Mouse (Mus musculus): Measurements from ENCODE around the gene Elmo1. TPM values are rescaled to one million over a fixed set of nuclear protein-coding genes. Genes with fewer than 3 reads are reported as not detected.

Gene Elmo1
- polyA plus RNA-seq, 1 experiment: 16.1 TPM

GRCm38 (mm10) chr13:20327975-20328374 lies 237.6 kb downstream of the Elmo1 start:
- TF ChIP-seq POLR2A (IDR thresholded peaks at IDR 0.05; ENCODE audit: insufficient read depth, low read length) (no peak), CTCF (IDR thresholded peaks at IDR 0.05; ENCODE audit: low read depth, low read length) (no peak), EP300 (IDR thresholded peaks at IDR 0.05; ENCODE audit: insufficient read depth, low read depth, low read length) (no peak)
- Histone ChIP-seq H3K27ac (ENCODE audit: insufficient read depth, low read length) (no peak overlapping the region), H3K9me3 (replicated peaks; ENCODE audit: control insufficient read depth, insufficient read depth, low read length, poor library complexity, severe bottlenecking) (no peaks in the 10 kb centered on the region)

GRCm38 (mm10) chr13:20328672-20329071 lies 238.3 kb downstream of the Elmo1 start:
- Histone ChIP-seq H3K4me3 (ENCODE audit: low read depth, low read length) (no peak overlapping the region), H3K9me3 (replicated peaks; ENCODE audit: control insufficient read depth, insufficient read depth, low read length, poor library complexity, severe bottlenecking) (no peaks in the 10 kb centered on the region), H3K9ac (ENCODE audit: low read depth, poor library complexity, severe bottlenecking) (no peak overlapping the region), H3K27me3 (ENCODE audit: control insufficient read depth, insufficient read depth, low read length, poor library complexity, severe bottlenecking) (no peaks in the 10 kb centered on the region), H3K27ac (ENCODE audit: insufficient read depth, low read length) (no peak overlapping the region), H3K36me3 (ENCODE audit: control insufficient read depth, insufficient read depth, low read length, poor library complexity, severe bottlenecking) (no peaks in the 10 kb centered on the region), H3K4me1 (ENCODE audit: control insufficient read depth, insufficient read depth, low read length) (no peaks in the 10 kb centered on the region)
- no peak for TF ChIP-seq EP300 (IDR thresholded peaks at IDR 0.05; ENCODE audit: insufficient read depth, low read depth, low read length)
- no peak for TF ChIP-seq POLR2A (IDR thresholded peaks at IDR 0.05; ENCODE audit: insufficient read depth, low read length)
- TF ChIP-seq CTCF (IDR thresholded peaks at IDR 0.05; ENCODE audit: low read depth, low read length): no peak

More at GRCm38 (mm10) chr13:20327975-20328374, 237.6 kb downstream of the Elmo1 start:
- Histone ChIP-seq H3K36me3 (ENCODE audit: control insufficient read depth, insufficient read depth, low read length, poor library complexity, severe bottlenecking) (no peaks in the 10 kb centered on the region), H3K27me3 (ENCODE audit: control insufficient read depth, insufficient read depth, low read length, poor library complexity, severe bottlenecking) (no peaks in the 10 kb centered on the region), H3K4me1 (ENCODE audit: control insufficient read depth, insufficient read depth, low read length) (no peaks in the 10 kb centered on the region), H3K9ac (ENCODE audit: low read depth, poor library complexity, severe bottlenecking) (no peak overlapping the region), H3K4me3 (ENCODE audit: low read depth, low read length) (no peak overlapping the region)

- Histone ChIP-seq H3K4me1 (ENCODE audit: control insufficient read depth, insufficient read depth, low read length) (no peaks in the 10 kb centered on the region), H3K36me3 (ENCODE audit: control insufficient read depth, insufficient read depth, low read length, poor library complexity, severe bottlenecking) (no peaks in the 10 kb centered on the region), H3K9me3 (replicated peaks; ENCODE audit: control insufficient read depth, insufficient read depth, low read length, poor library complexity, severe bottlenecking) (no peaks in the 10 kb centered on the region), H3K9ac (ENCODE audit: low read depth, poor library complexity, severe bottlenecking) (no peak overlapping the region), H3K4me3 (ENCODE audit: low read depth, low read length) (no peak overlapping the region), H3K27me3 (ENCODE audit: control insufficient read depth, insufficient read depth, low read length, poor library complexity, severe bottlenecking) (no peaks in the 10 kb centered on the region), H3K27ac (ENCODE audit: insufficient read depth, low read length) (no peak overlapping the region)
- TF ChIP-seq POLR2A (IDR thresholded peaks at IDR 0.05; ENCODE audit: insufficient read depth, low read length) (no peak), CTCF (IDR thresholded peaks at IDR 0.05; ENCODE audit: low read depth, low read length) (no peak), EP300 (IDR thresholded peaks at IDR 0.05; ENCODE audit: insufficient read depth, low read depth, low read length) (no peak)
Measured at GRCm38 (mm10) chr13:20330954-20331353, 240.6 kb downstream of the Elmo1 start.

- H3K27ac ChIP-seq (ENCODE audit: insufficient read depth, low read length): no peak overlapping the region
- TF ChIP-seq CTCF (IDR thresholded peaks at IDR 0.05; ENCODE audit: low read depth, low read length): no peak
- TF ChIP-seq EP300 (IDR thresholded peaks at IDR 0.05; ENCODE audit: insufficient read depth, low read depth, low read length): no peak
- no peak for TF ChIP-seq POLR2A (IDR thresholded peaks at IDR 0.05; ENCODE audit: insufficient read depth, low read length)
- H3K4me1 ChIP-seq (ENCODE audit: control insufficient read depth, insufficient read depth, low read length): no peaks in the 10 kb centered on the region
- H3K9me3 ChIP-seq (replicated peaks; ENCODE audit: control insufficient read depth, insufficient read depth, low read length, poor library complexity, severe bottlenecking): no peaks in the 10 kb centered on the region
- H3K36me3 ChIP-seq (ENCODE audit: control insufficient read depth, insufficient read depth, low read length, poor library complexity, severe bottlenecking): no peaks in the 10 kb centered on the region
- H3K9ac ChIP-seq (ENCODE audit: low read depth, poor library complexity, severe bottlenecking): no peak overlapping the region
- no peaks in the 10 kb centered on the region for H3K27me3 ChIP-seq (ENCODE audit: control insufficient read depth, insufficient read depth, low read length, poor library complexity, severe bottlenecking)
- no peak overlapping the region for H3K4me3 ChIP-seq (ENCODE audit: low read depth, low read length)
Measured at GRCm38 (mm10) chr13:20335051-20335888, 244.9 kb downstream of the Elmo1 start.

GRCm38 (mm10) chr13:20335889-20336497 lies 245.6 kb downstream of the Elmo1 start:
- no peaks in the 10 kb centered on the region for H3K27me3 ChIP-seq (ENCODE audit: control insufficient read depth, insufficient read depth, low read length, poor library complexity, severe bottlenecking)
- no peaks in the 10 kb centered on the region for H3K9me3 ChIP-seq (replicated peaks; ENCODE audit: control insufficient read depth, insufficient read depth, low read length, poor library complexity, severe bottlenecking)
- TF ChIP-seq CTCF (IDR thresholded peaks at IDR 0.05; ENCODE audit: low read depth, low read length) (no peak), EP300 (IDR thresholded peaks at IDR 0.05; ENCODE audit: insufficient read depth, low read depth, low read length) (no peak), POLR2A (IDR thresholded peaks at IDR 0.05; ENCODE audit: insufficient read depth, low read length) (no peak)
- H3K27ac ChIP-seq (ENCODE audit: insufficient read depth, low read length): no peak overlapping the region
- H3K4me1 ChIP-seq (ENCODE audit: control insufficient read depth, insufficient read depth, low read length): no peaks in the 10 kb centered on the region
- no peak overlapping the region for H3K4me3 ChIP-seq (ENCODE audit: low read depth, low read length)
- no peaks in the 10 kb centered on the region for H3K36me3 ChIP-seq (ENCODE audit: control insufficient read depth, insufficient read depth, low read length, poor library complexity, severe bottlenecking)
- H3K9ac ChIP-seq (ENCODE audit: low read depth, poor library complexity, severe bottlenecking): no peak overlapping the region

GRCm38 (mm10) chr13:20342881-20343280 lies 252.5 kb downstream of the Elmo1 start:
- Histone ChIP-seq H3K9me3 (replicated peaks; ENCODE audit: control insufficient read depth, insufficient read depth, low read length, poor library complexity, severe bottlenecking) (no peaks in the 10 kb centered on the region), H3K4me3 (ENCODE audit: low read depth, low read length) (no peak overlapping the region), H3K9ac (ENCODE audit: low read depth, poor library complexity, severe bottlenecking) (no peak overlapping the region), H3K36me3 (ENCODE audit: control insufficient read depth, insufficient read depth, low read length, poor library complexity, severe bottlenecking) (no peaks in the 10 kb centered on the region), H3K27ac (ENCODE audit: insufficient read depth, low read length) (no peak overlapping the region), H3K27me3 (ENCODE audit: control insufficient read depth, insufficient read depth, low read length, poor library complexity, severe bottlenecking) (no peaks in the 10 kb centered on the region), H3K4me1 (ENCODE audit: control insufficient read depth, insufficient read depth, low read length) (no peaks in the 10 kb centered on the region)
- no peak for TF ChIP-seq POLR2A (IDR thresholded peaks at IDR 0.05; ENCODE audit: insufficient read depth, low read length)
- no peak for TF ChIP-seq CTCF (IDR thresholded peaks at IDR 0.05; ENCODE audit: low read depth, low read length)
- TF ChIP-seq EP300 (IDR thresholded peaks at IDR 0.05; ENCODE audit: insufficient read depth, low read depth, low read length): no peak

Data from ES-Bruce4 (cell line).